Mouse (Mus musculus) hematopoietic stem cell, adult 5-6 weeks (primary cell): ENCODE measurements around the gene Lrrc63. TPM values are rescaled to one million over a fixed set of nuclear protein-coding genes. Genes with fewer than 3 reads are reported as not detected.
"Not testable (repeated sequence)": the region's sequence is repeated elsewhere in the genome, so short reads cannot be mapped to it uniquely, and the experiment has no call there.

Source experiments
- ATAC-seq, 2 experiments: fragments of 125-278 bp in 1 of 2; replicated peaks in 1 of 2; 2 replicates each; pipeline ENCODE4 v1.8.0; 2016 to 2017; ENCODE audit warnings: inconsistent platforms in 2 of 2, mild to moderate bottlenecking in 2 of 2, moderate number of reproducible peaks in 2 of 2, low read depth in 1 of 2, moderate TSS enrichment in 1 of 2; ENCODE audit not compliant: low FRiP score in 2 of 2, poor library complexity in 2 of 2, severe bottlenecking in 2 of 2, insufficient read depth in 1 of 2, low TSS enrichment in 1 of 2
- total RNA-seq: library from RNA; stranded (forward); fragments of 172-1452, 232-1000 nt; gene quantifications from 2 replicates; pipeline ENCODE4 v1.2.3, GENCODE M21; 2017

Gene Lrrc63
- total RNA-seq, 1 experiment from 2014 or later: not detected

- no peak for ATAC-seq
Observed at GRCm38 (mm10) chr14:75150653-75151052, 20.0 kb upstream of the Lrrc63 start.

GRCm38 (mm10) chr14:75148229-75148628 is 17.5 kb upstream of the Lrrc63 start:
- peak in 1 of 2 experiments; percentile 45; a peak in 2 of 4 replicates for ATAC-seq

DNA sequence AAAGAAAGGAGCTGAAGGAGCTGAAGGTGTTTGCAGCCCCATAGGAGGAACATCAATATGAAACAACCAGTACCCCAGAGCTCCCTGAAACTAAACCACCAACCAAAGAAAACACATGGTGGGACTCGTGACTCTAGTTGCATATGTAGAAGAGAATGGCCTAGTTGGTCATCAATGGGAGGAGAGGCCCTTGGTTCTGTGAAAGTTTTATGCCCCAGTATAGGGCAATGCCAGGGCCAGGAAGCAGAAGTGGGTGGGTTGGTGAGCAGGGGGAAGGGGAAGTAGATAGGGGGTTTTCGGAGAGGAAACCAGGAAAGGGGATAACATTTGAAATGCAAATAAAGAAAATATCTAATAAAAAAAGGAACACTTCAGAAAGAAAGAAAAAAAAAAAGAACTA is 17.0 kb upstream of the Lrrc63 start:
- ATAC-seq: not testable (repeated sequence)

DNA sequence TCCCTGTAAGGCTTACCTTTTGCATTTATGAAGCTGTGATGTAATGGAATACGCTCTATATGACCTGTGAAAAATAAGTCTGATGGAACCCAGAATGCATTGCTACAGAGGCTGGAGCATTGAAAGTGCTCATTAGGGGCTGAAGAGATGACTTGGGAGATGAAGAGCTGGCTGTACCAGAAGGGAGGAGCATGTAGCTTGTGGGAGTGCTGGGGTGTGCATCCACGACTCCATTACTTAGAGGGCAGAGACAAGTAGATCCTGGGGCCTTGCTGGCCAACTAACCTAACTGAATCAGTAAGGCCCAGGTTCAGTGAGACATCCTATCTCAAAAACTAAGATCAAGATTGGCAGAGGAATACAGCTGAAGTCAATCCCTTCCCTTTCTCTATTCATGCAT is 8.5 kb upstream of the Lrrc63 start:
- ATAC-seq: no peak

DNA sequence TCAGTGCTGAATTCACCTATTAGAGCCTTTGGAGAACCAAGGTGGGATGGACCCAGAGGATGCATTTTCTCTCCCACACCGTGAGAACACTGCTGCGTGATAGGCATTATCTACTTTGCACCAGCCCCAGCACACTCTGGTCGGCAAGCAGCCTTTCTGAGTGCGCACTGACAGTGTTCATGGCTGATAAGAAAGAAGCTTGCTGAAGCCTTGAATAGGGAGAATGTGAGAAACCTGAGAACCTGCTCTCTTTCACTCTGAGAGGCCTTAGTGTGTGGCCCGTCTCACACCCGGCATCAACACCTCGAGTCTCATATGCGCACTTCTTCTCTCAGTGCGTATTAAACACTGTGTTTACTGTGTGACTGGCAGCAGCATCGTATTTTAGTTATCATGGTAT is 7.8 kb upstream of the Lrrc63 start:
- peak; percentile 57 to 61; a peak in 2 of 4 replicates for ATAC-seq

- ATAC-seq: peak; percentile 43 to 80
Observed at GRCm38 (mm10) chr14:75136119-75136966, 5.7 kb upstream of the Lrrc63 start.

GRCm38 (mm10) chr14:75131324-75131935 is 749 bp upstream of the Lrrc63 start:
- peak in 1 of 2 experiments; percentile 5; a peak in 1 of 4 replicates for ATAC-seq

- ATAC-seq: peak in 1 of 2 experiments; percentile 32; a peak in 1 of 4 replicates
Observed at GRCm38 (mm10) chr14:75121658-75122057, 9.0 kb downstream of the Lrrc63 start.

DNA sequence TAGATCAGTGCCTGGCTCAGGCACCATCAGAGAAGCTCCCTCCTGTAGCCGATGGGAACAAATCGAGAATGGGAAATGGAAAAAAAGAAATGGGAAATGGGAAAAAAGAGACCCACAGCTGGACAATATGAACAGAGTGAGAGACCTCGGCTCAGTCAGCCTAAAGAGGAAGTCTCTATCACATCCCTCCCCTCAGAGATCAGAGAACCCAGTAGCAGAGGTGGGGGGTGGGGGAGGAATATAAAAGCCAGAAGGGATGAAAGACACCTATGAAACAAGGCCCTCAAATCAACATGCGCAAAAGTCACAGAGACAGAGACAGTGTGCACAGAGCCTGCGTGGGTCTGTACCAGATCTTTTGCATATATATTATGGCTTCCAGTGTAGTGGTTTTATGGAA is 27.7 kb downstream of the Lrrc63 start:
- ATAC-seq: no peak

GRCm38 (mm10) chr14:75077946-75078345 is 52.7 kb downstream of the Lrrc63 start:
- no peak for ATAC-seq

- no peak; a peak in 1 of 4 replicates for ATAC-seq
Observed at GRCm38 (mm10) chr14:75075299-75076180, 55.1 kb downstream of the Lrrc63 start.

GRCm38 (mm10) chr14:75071091-75071490 is 59.6 kb downstream of the Lrrc63 start:
- no peak for ATAC-seq

DNA sequence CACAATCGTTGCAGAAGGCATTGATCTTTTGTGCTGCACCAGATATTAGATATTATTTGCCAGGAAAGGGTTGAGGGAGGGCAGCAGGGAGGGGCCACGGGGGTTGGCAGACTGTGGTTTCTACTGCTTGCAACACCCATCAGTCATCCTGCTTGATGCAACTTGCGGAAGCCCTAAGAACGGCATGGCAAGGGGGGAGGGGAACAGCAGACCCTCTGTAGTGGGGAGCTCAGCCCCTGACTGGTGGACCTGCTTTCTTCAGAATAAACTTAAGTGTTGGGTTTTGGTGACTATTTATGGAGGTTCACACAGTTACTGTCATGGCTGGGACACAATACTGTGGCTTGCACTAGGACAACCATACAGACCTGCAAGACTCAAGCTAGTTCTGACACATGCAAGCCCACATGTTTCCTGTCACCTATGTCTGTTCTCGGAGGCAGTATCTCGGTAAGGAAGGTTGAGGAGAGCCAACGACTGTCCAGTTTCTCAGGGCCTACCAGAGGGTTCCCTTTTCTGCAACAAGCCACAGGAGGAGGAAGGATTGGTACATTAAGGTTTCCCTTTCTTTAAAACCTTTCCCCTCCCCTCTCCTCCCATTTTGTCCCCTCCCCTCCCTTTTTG is 61.2 kb downstream of the Lrrc63 start:
- peak; percentile 69 to 75 for ATAC-seq

DNA sequence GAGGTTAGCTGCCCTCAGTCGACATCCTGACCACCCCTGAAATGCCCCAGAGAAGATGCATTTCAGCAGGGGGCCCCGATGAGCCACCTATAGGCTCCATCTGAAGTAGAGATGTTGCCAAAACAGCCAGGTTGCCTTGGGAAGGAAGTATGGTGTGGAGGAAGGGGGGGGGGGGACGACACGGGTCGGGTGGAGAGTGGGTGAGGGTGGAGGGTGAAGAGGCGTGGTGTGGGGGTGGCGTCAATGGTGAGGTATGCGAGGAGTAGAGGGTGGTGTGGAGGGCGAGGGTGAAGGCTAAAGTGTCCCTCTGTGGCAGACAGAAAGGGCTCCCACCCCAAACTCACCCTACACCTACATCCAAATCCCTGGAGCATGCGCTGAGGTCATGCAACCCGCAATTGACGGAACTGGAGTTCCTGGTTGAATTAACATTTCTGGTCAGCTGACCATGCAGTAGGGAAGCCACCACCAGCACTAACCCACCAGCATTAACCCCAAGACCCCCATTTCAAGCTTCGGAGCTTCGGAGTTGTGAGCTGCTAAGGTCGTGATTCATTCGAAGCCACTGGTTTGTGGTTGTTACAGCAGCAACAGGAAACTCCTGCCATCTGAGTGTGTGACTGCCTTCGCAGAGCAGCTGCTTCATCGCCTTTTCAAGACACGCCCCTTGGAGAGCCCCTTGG is 62.1 kb downstream of the Lrrc63 start:
- ATAC-seq: peak; percentile 74 to 76

DNA sequence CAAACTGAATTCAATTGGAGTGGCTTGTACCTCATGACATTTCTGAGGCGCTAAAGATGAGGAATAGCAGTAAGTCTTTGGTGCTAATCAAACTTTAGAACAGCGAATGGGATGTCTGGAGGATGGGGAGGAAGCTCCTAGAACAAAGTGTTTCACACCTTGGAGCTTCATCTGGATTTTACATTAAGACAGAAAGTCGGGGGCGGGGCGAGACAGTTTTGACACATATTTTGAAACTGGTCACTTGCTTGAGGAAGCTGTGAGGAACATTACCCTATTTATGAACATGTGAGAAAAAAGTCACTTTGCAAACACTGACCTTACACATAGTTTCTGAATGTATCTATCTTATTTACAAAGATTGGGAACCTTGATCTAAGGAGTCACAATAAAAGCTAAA is 65.5 kb downstream of the Lrrc63 start:
- ATAC-seq: no peak

DNA sequence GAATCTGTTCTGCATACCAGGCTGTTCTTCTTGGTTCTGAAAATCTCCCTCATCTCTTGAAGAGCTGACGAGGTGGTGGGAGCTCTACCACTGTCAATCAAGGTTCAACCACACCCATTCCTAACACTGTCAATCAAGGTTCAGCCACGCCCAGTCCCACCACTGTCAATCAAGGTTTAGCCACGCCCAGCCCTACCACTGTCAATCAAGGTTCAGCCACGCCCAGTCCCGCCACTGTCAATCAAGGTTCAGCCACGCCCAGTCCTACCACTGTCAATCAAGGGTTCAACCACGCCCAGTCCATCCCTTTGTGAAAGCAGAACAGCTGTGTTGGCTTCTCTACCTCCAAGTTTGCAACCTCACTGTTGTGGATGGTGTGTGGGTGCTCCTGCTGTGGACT is 66.2 kb downstream of the Lrrc63 start:
- peak in 1 of 2 experiments; percentile 27; a peak in 2 of 4 replicates for ATAC-seq

- no peak for ATAC-seq
Observed at GRCm38 (mm10) chr14:75063936-75064335, 66.7 kb downstream of the Lrrc63 start.
